Mouse (Mus musculus) spleen, adult 2 months (tissue): Measurements from ENCODE around the gene Glipr1l1.
"Not testable (repeated sequence)": the region's sequence is repeated elsewhere in the genome, so short reads cannot be mapped to it uniquely, and the experiment has no call there.

ENCODE experiments used
- CTCF ChIP-seq: fragments of 200-500 bp; IDR thresholded peaks from 2 replicates; pipeline ENCODE4 v1.5.1; 2011; ENCODE audit warnings: mild to moderate bottlenecking, inconsistent platforms; ENCODE audit not compliant: insufficient read depth, insufficient read length, insufficient replicate concordance; ENCODE audit errors: extremely low read depth
- POLR2A ChIP-seq: fragments of 200-500 bp; IDR thresholded peaks from 2 replicates; pipeline ENCODE4 v1.6.1; 2011; ENCODE audit warnings: low read depth, low read length, inconsistent platforms

DNA sequence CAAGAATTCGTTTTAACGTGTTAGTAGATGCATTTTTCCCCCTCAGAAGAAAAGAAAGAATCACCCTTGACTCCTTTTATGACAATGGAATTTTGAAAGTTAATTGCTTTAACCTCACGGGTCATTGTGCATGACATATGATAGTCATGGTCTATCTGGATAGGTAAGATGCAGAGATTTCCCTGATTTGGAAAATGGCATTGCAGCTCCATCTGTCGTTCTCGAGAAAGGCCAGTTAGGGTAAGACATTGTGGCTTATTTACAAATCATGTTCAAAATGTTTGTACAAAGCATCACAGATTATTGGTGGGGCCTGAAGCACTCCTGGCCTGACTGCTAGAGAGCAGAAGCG lies 570 bp downstream of the Glipr1l1 start:
- TF ChIP-seq POLR2A, CTCF: not testable (repeated sequence)
